Mouse (Mus musculus): ENCODE measurements around the gene Smyd3.

Gene Smyd3

DNA sequence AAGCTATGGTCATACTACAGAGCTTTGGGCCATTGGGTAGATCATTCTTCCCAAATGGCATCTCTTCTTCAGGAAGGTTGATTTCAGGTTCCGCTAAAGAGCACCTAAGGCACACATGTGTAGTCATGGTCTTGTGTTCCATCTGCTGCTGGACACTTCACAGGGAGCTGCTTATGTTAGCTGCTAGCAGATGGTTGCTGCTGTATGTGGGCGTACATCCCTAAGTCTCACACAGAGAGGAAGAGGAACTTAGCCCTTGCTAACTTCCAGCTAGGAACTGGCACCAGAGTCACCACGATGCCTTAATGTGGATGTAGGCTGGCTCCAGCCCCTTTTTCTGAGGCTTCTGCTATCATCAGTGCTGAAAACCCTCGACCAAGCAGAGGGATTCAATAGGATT lies 491.2 kb downstream of the Smyd3 start:
- DNase-seq (ENCODE audit: low read depth, low spot score): no peak

- no peak for DNase-seq (ENCODE audit: low read depth, low spot score)
Measured at GRCm38 (mm10) chr1:179025169-179025568, 492.7 kb downstream of the Smyd3 start.

DNA sequence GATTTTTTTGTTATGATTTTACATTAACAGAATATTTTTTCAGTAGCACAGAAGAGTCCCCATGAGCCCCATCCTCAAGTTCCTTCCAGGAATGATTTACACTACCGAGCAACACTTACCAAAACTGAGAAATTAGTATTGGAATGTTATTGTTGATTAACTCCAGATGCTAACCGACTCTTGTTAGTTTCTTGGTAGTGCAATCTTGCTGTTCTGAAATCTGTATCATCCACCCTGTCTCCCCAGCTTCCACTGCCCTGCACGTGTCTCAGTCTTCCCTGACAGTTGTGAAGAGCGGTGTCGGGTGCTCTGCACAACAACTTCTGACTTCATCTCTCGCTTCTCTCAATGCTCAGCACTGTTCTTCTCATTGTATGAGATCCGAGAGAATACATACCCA lies 494.4 kb downstream of the Smyd3 start:
- DNase-seq (ENCODE audit: low read depth, low spot score): no peak

DNA sequence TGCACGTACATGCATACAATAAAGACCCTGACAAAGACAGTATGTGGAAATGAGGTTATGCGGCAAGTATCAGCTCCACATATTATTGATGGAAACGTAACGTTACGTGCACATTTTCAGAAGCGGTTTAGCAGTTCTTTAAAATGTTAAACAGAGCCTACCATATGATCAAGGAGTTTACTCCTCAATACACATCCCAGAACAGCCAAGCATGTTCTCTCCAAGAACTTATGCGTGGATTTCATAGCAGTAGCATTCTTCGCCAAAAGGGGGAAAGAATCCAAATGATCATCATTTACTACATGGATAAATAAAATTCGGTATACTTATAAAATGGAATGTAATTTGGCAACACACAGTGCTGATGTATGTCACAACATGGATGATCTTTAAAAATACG lies 500.4 kb downstream of the Smyd3 start:
- no peak for DNase-seq (ENCODE audit: low read depth, low spot score)

DNA sequence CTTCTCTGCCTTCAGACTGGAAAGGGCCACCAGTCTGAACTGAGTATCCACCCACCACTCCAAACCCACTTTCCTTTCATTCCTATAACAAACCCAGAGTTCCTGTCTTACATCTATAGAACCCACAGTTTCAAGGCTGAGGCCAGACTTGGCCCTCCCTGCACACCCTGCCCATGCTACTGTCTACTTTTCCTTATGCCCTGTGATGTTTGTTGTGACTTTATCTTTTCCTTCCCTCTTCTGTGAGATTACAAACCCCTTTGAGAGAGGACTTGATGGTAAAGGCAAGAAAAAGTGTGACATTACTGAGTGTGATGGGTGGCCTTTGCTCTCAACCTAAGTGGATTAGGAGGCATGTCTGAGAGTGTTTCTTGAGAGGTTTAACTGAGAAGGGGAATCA lies 504.8 kb downstream of the Smyd3 start:
- DNase-seq (ENCODE audit: low read depth, low spot score): no peak

- no peak for DNase-seq (ENCODE audit: low read depth, low spot score)
Measured at GRCm38 (mm10) chr1:179012273-179012672, 505.6 kb downstream of the Smyd3 start.

GRCm38 (mm10) chr1:179010756-179011155 lies 507.1 kb downstream of the Smyd3 start:
- DNase-seq (ENCODE audit: low read depth, low spot score): no peak

DNA sequence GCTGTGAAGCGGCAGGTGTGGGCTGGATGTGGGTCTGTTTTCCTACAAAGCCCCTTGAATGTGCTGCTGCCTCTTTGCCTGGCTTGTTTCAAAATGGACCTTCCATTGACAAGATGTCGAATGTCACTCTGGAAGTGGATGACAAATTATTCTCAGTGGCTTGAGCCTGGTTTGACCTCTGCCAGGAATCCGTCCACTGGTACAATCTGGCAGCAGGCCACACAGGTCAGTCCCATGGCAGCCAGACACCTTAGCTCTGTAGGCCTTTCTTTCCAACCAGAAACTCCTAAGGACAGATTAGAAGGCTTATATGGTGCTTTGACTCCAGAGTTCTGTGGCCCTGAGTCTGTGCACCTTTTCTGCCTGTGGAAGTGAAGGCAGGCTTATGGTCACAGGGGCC lies 507.9 kb downstream of the Smyd3 start:
- no peak for DNase-seq (ENCODE audit: low read depth, low spot score)

GRCm38 (mm10) chr1:179004133-179004866 lies 513.5 kb downstream of the Smyd3 start:
- no peak for DNase-seq (ENCODE audit: low read depth, low spot score)

GRCm38 (mm10) chr1:179003406-179004132 lies 514.3 kb downstream of the Smyd3 start:
- DNase-seq (ENCODE audit: low read depth, low spot score): no peak

GRCm38 (mm10) chr1:178999876-179000528 lies 517.8 kb downstream of the Smyd3 start:
- DNase-seq (ENCODE audit: low read depth, low spot score): no peak

GRCm38 (mm10) chr1:178997870-178998269 lies 520.0 kb downstream of the Smyd3 start:
- no peak for DNase-seq (ENCODE audit: low read depth, low spot score)

DNA sequence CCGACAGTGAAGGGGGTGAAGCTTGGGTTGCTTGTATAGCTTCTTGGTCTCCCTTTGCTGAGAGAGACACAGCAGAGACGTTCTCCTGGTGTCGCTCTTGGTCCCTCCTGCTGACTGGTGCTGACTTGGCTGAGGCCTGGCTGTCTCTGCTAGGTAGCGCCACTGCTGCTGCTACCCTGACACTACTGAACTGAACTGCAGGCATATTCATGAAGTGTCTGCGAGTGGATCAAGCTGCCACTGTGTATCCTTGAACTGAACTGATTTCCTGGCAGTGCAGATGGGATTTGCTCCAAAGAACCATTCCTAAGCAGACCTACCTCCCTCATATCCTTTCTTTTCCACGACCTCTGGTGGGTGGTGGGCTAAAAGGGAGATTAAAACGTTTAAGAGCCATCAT lies 523.6 kb downstream of the Smyd3 start:
- no peak for DNase-seq (ENCODE audit: low read depth, low spot score)

DNA sequence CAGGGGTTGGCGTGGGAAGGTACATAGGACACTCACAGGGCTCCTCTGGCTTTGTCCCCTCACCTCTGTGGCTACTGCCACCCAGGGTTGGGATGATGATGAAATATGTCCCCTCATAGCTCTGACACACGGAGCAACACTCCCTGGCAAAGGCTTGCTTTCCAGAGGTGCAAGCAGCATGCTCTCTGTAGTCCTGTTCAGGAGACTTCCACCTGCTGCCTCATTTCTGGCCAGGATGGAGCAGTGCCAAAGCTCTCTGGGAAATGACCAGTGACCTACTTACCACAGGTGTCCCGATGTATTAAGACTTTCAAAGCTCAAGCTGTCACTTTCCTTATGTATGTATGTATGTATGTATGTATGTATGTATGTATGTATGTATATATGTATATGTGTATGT lies 525.3 kb downstream of the Smyd3 start:
- no peak for DNase-seq (ENCODE audit: low read depth, low spot score)

GRCm38 (mm10) chr1:178991470-178991869 lies 526.4 kb downstream of the Smyd3 start:
- DNase-seq (ENCODE audit: low read depth, low spot score): no peak

DNA sequence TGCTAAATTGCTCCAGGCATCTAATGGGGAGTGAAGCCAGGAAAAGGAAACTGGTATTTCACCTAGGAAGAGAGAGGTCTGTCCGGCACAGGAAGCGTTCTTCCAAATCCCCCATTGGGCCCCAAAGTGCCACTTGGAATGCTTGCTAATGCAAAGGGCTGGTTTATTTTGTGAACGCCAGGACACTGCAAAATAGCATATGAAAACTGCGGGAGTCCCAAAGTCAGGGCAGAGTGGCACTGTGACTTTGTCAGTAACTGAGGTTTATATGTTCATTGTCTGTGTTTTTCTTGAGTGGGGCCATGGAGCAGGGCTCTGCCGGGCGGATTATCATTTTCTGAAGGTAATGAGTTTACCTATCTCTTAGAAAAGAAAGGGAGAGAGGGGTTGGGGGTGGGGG lies 526.8 kb downstream of the Smyd3 start:
- no peak for DNase-seq (ENCODE audit: low read depth, low spot score)

DNA sequence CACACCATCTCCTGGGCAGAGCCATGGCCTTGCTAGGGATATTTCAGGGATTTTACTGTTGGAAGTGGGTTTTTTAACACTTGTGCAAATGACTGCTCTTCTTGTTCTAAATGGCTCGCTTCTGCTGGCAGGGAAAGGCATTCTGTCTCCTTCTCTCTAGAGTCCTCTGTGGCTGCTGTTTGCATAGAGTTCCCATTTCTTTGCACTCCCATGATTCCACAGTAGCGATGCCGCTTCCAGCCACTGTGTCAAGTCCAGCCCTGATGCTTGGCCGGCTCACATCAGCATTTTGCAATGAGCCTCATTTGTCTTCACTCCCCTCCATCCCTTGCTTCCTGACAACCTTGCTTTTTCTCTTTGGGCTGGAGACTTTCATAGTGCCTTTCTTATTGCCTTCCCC lies 528.4 kb downstream of the Smyd3 start:
- DNase-seq (ENCODE audit: low read depth, low spot score): no peak

- no peak for DNase-seq (ENCODE audit: low read depth, low spot score)
Measured at GRCm38 (mm10) chr1:178988176-178988575, 529.7 kb downstream of the Smyd3 start.

DNA sequence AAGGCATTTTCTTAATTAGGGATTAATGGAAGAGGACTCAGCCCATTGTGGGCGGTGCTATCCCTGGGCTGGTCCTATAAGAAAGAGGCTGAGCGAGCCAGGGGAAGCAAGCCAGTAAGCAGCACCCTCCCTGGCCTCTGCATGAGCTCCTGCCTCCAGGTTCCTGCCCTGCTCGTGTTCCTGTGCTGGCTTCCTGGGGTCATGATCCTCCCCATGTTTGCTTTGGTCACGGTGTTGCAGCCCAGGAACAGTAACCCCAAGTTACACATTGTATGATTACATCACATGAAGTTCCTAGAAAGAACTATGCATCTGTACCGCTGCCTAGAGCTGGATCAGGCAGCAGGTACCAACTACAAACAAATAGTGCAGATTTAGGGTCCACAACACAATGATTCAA lies 536.2 kb downstream of the Smyd3 start:
- DNase-seq (ENCODE audit: low read depth, low spot score): no peak

DNA sequence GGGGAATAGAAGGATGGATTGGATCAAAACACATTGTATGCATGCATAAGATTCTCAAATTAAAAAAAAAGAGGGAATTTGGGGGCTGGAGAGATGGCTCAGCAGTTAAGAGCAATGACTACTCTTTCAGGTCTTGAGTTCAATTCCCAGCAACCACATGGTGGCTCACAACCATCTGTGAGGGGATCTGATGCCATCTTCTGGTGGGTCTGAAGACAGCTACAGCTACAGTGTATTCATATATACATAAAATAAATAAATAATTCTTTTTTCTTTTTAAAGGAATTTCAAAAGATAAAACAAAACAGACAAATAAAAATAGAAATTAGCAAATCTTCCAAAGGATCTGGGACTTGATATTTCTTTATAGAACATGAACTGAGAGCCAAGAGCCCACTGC lies 537.7 kb downstream of the Smyd3 start:
- DNase-seq (ENCODE audit: low read depth, low spot score): no peak

DNA sequence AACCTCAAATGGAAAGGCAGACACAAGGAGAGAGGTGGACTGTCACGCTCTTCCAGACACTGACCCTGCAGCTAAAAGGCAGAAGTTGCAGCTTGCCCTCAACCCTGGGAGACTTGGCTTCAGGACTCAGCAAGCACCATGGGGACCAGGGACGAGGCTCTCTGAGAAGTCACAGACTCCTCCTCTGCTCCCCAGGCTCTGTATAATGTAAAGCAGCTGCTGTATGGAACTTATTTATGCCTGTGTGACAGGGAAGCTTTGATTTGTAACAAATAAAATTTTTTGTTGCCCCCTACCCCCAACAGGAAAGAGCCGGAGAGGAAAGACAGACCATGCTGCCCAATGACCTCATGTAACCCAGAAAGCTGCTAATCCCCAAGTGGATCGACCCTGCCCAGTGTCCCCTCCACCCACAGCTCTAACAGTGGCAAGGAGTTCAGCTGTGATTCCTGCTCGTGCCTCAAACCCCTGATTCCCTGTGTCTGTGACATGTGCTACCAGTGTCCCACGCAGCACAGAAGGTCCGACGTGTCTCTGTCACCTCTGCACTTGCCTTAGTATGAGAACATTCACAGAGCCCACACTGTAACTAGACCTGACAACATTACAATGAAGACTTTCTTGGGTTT lies 539.1 kb downstream of the Smyd3 start:
- no peak for DNase-seq (ENCODE audit: low read depth, low spot score)

DNA sequence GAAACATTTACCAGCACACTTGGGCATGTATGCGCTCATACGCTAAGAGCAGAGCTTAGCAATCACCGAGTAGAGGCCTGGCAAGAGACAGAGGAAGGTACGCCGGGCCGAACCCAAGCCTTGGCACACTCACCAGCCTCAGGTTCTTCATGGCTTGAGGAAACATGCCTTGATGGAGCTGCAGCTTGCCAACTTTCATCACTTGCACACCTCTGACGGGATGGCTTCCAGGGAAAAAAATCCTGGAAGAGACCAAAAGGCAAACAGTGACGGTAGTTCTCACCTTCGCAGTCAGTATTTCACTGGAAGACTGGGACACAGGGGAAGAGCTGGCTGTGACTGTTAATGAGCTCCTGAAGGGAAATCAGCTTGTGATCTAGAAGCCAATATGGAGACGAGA lies 545.8 kb downstream of the Smyd3 start:
- DNase-seq (ENCODE audit: low read depth, low spot score): no peak
